ENCODE assay signal across 8 mouse cellular contexts in the genomic region with DNA sequence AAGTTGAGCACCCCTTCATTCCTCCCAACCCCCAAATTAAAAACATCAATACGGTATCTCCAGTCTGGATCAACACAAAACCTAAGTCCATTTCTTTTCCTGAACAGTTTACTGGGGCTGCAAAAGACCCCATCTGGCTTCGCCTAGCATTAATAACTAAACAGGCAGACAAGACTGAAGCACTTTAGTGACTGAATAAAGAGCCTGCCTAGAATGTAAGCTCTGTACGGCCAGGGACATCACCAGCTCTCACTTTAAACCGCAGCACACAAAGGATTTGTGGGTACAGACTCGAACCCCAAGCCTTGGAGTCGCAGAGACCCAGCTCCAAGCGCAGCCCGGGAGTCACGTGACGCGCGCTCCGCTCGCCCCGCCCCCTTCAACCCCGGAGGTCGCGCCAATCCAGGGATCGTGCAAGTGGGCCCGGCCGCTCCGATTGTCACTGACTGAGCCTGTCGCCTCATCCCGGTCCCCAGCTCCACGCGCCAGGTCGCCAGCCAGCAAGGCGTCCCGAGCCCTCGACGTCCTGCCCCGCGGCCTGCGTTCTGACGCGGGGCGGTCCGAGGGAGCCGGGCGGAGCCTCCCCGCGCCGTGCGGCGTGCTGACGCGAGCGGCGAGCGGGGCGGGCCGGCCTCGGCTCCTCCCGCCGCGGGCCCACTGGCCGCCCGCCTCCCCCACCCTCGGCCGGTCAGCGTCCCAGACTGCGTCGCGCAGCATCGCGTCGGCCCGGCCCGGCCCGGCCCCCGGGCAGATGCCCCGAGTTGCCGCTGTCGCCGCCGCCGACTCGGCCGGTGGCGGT. TPM values are rescaled to one million over a fixed set of nuclear protein-coding genes. Genes with fewer than 3 reads are reported as not detected.
DNase-seq lines count a peak whose midpoint lies in the region; ATAC-seq and TF ChIP-seq lines count a peak whose summit lies in the region.

A gene (plus strand): TSS at position 646 of the 799 bp plus-strand sequence.

- H3K9me3 ChIP-seq in hindbrain, embryonic 16.5 days (ENCODE audit: control insufficient read depth, low read length), result no peaks in the 10 kb centered on the region

- no peak for TF ChIP-seq CTCF in gastrocnemius, adult 2 months (IDR thresholded peaks at IDR 0.05)

- DNase-seq in ZHBTc4 (ENCODE audit: low read depth, low spot score), result peak; percentile 93
- peak; percentile 66 to 87 for DNase-seq in cerebellum, postnatal 4 days (ENCODE audit: low spot score in 2 of 2)
- DNase-seq in gastrocnemius, adult 2 months, result peak; percentile 96
- DNase-seq in left cerebral cortex, adult 18-20 months (ENCODE audit: low spot score in 2 of 2), result peak; percentile 79 to 88
- DNase-seq in lung, postnatal 4 days, result peak; percentile 91 to 96
- peak; percentile 93 for DNase-seq in retina, postnatal 1 day
- peak; percentile 92 for DNase-seq in thymus, postnatal 4 days

- peak within 1 kb of the TSS; percentile 99 for H3K27ac ChIP-seq in gastrocnemius, adult 2 months
- peak within 1 kb of the TSS; percentile 94 for H3K27ac ChIP-seq in hindbrain, embryonic 16.5 days (ENCODE audit: low read depth, low read length)

- H3K36me3 ChIP-seq in hindbrain, embryonic 16.5 days (ENCODE audit: control insufficient read depth, insufficient read depth, low read length), result no peaks in the 10 kb centered on the region

- WGBS in hindbrain, embryonic 16.5 days, result 1% methylated on average over 52 of the region's 80 CpGs

- peak; percentile 99 for ATAC-seq in hindbrain, embryonic 16.5 days

- intact Hi-C loops in gastrocnemius, adult 2 months (cut with DNase I), result loop anchor here (2.0 kb wide), 1 partner anchor 41 kb away; no protein-coding TSS in a partner anchor

- H3K27me3 ChIP-seq in hindbrain, embryonic 16.5 days (replicated peaks; ENCODE audit: control insufficient read depth, insufficient read depth, low read length), result no peaks in the 10 kb centered on the region

- H3K4me2 ChIP-seq in hindbrain, embryonic 16.5 days (ENCODE audit: low read length), result peak within 1 kb of the TSS; percentile 86

- H3K4me3 ChIP-seq in gastrocnemius, adult 2 months, result peak within 1 kb of the TSS; percentile 98
- H3K4me3 ChIP-seq in hindbrain, embryonic 16.5 days (ENCODE audit: low read length), result peak within 1 kb of the TSS; percentile 93

- peak within 1 kb of the TSS; percentile 95 for H3K9ac ChIP-seq in hindbrain, embryonic 16.5 days (ENCODE audit: low read depth, low read length)

- H3K4me1 ChIP-seq in hindbrain, embryonic 16.5 days (ENCODE audit: control insufficient read depth, insufficient read depth, low read depth, low read length), result peaks cover 14% of the 10 kb centered on the region

RNA-seq across cellular contexts. Expression of the gene that starts here (rescaled TPM):
- 10 to 100 TPM; 24.4 to 27.3 TPM for total RNA-seq in gastrocnemius, adult 2 months (2021)
- polyA plus RNA-seq in hindbrain, embryonic 16.5 days (2015; fragmentation: Nextera tagmentation; extraction: Ambion mirVana), result 10.2 and 10.6 TPM in 2 replicates
- total RNA-seq in left cerebral cortex, adult 18-20 months (2021), result 10 to 100 TPM; 31.3 to 33.2 TPM

Comparison
In these comparisons a context has a peak if more than half of its experiments do, and no peak if none do; other contexts are left out.
1. Peak in every context shown above with its lines: DNase-seq, ATAC-seq, H3K4me3 ChIP-seq and H3K27ac ChIP-seq.